Comparison of ENCODE assay signal across 35 mouse cellular contexts in genomic region chr1:70823111-70823510, GRCm38 (mm10).
"Had no signal": no experiment of that assay in that cellular context is flagged by ENCODE, and none has a peak within 500 bp of the region (broad histone marks: within the 10 kb centered on the region; RNA-seq: fewer than 3 reads in every experiment).

No protein-coding gene starts in this region.

- ATAC-seq: hindbrain, embryonic 16.5 days; hindbrain, postnatal 0 days; inflammation-experienced regulatory T-cells, adult 6 months; intestine, embryonic 15.5 days; intestine, embryonic 16.5 days; intestine, postnatal 0 days had no signal

- H3K4me2 ChIP-seq: heart, embryonic 11.5 days; heart, embryonic 12.5 days; heart, embryonic 13.5 days; heart, embryonic 15.5 days; hindbrain, embryonic 12.5 days; hindbrain, embryonic 13.5 days; hindbrain, embryonic 14.5 days; hindbrain, embryonic 15.5 days; intestine, embryonic 15.5 days; kidney, embryonic 15.5 days had no signal

- H3K27ac ChIP-seq: heart, embryonic 13.5 days; heart, embryonic 15.5 days; hindbrain, embryonic 10.5 days; hindbrain, embryonic 12.5 days; hindbrain, embryonic 13.5 days; hindbrain, embryonic 14.5 days; hindbrain, embryonic 15.5 days; hindbrain, postnatal 0 days; intestine, embryonic 15.5 days; kidney, embryonic 15.5 days; kidney, postnatal 0 days; layer of hippocampus, adult 2 months; left cerebral cortex, adult 2 months had no signal

- H3K4me3 ChIP-seq: heart, embryonic 12.5 days; heart, embryonic 13.5 days; heart, embryonic 15.5 days; hindbrain, embryonic 10.5 days; hindbrain, embryonic 12.5 days; hindbrain, embryonic 13.5 days; hindbrain, embryonic 15.5 days; intestine, embryonic 15.5 days; kidney, embryonic 15.5 days; layer of hippocampus, adult 2 months; left cerebral cortex, adult 2 months had no signal

- H3K9ac ChIP-seq: heart, embryonic 12.5 days; heart, embryonic 13.5 days; heart, embryonic 15.5 days; hindbrain, embryonic 12.5 days; hindbrain, embryonic 13.5 days; hindbrain, embryonic 14.5 days; hindbrain, embryonic 15.5 days; intestine, embryonic 15.5 days; kidney, embryonic 15.5 days had no signal

- DNase-seq: heart, postnatal 10 days; heart, postnatal 14 days; heart, postnatal 36 days; heart, postnatal 4 days; kidney, adult 11 months; kidney, adult 18-20 months; kidney, adult 2 months; kidney, adult 8-10 months; kidney, adult 9 months; kidney, postnatal 10 days; kidney, postnatal 14 days; kidney, postnatal 25 days; kidney, postnatal 36 days; kidney, postnatal 4 days; layer of hippocampus, adult 9-11 months; layer of hippocampus, postnatal 36 days had no signal

- H3K27me3 ChIP-seq: heart, embryonic 12.5 days; heart, embryonic 13.5 days; heart, embryonic 15.5 days; hindbrain, embryonic 12.5 days; hindbrain, embryonic 13.5 days; hindbrain, embryonic 15.5 days; intestine, embryonic 15.5 days; kidney, embryonic 15.5 days had no signal

- H3K4me1 ChIP-seq: heart, embryonic 12.5 days; heart, embryonic 13.5 days; heart, embryonic 15.5 days; hindbrain, embryonic 10.5 days; hindbrain, embryonic 12.5 days; hindbrain, embryonic 13.5 days; hindbrain, embryonic 15.5 days; intestine, embryonic 15.5 days; kidney, embryonic 15.5 days had no signal

- H3K36me3 ChIP-seq: heart, embryonic 12.5 days; heart, embryonic 13.5 days; heart, embryonic 15.5 days; hindbrain, embryonic 10.5 days; hindbrain, embryonic 12.5 days; hindbrain, embryonic 13.5 days; hindbrain, embryonic 15.5 days; intestine, embryonic 15.5 days; kidney, embryonic 15.5 days had no signal

- H3K9me3 ChIP-seq: heart, embryonic 12.5 days; heart, embryonic 13.5 days; heart, embryonic 15.5 days; hindbrain, embryonic 10.5 days; hindbrain, embryonic 12.5 days; hindbrain, embryonic 13.5 days; hindbrain, embryonic 15.5 days; intestine, embryonic 15.5 days; kidney, embryonic 15.5 days had no signal
